Mouse (Mus musculus) frontal cortex, postnatal 14 days (tissue): Measurements from ENCODE around the gene Stub1.

Source experiments
- DNase-seq, 2 experiments: peaks; one replicate each; pipeline ENCODE4 v3.0.0; 2022; ENCODE audit warnings: low spot score in 2 of 2

The Stub1 gene

GRCm38 (mm10) chr17:25837076-25837410, 3.8 kb upstream of the Stub1 start, which contains the start of gene Rhbdl1:
TSS of gene Rhbdl1 (minus strand) at chr17:25837295.
- DNase-seq = peak; percentile 78 to 80

- DNase-seq = peak; percentile 44
These were observed 3.3 kb upstream of the Stub1 start for GRCm38 (mm10) chr17:25836397-25837075.

GRCm38 (mm10) chr17:25835816-25836215, 2.6 kb upstream of the Stub1 start:
- DNase-seq = peak in 1 of 2 experiments; percentile 31

DNA sequence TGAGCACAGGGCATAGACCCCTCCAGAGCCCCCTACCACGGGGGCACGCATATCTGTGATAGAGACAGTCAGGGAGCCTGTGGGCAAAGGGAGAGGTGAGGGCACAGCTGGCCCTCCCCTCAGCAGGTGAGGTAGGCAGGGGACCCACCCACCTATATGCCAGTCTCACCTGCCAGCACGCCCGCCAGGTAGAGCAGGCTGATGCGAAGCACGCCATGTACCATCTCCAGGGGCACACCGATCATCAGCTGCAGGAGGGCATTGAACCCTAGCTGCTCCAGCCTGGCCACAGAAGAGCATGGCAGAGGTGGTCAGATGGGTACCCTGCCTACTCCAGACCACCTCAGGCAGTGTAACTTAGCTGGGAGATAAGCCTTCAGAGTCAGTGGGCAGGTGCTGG, 2.1 kb upstream of the Stub1 start:
- DNase-seq = peak in 1 of 2 experiments; percentile 24

DNA sequence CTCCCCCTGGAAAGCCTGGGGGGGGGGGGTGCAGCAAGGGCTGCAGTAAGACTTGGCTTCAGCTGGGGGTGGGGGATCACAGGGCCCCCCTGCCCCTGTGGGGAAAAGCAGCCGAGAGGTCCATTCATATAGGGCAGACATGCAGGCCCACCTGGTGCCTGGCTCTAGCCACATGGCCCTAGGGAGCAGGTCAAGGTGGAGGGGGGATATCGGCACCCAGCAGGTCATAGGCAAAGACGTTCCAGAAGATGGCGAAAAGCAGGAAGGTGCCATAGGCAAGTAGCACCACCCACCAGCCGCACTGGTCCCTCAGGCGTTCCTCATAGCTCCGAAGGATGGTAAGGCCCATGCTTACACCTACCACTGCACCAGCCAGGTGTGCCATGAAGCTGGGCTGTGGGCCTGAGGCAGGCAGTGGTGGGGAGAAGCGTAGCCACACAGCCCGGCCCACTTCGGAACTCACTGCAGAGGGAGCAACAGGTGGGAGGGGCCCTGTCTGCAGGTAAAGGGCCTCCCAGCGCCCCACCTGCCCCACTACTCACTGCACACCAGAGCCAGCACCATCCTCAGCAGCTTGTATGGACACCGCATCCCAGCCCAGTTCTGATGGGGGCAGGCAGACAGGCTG, 1.5 kb upstream of the Stub1 start:
- peak in 1 of 2 experiments; percentile 29 for DNase-seq

DNA sequence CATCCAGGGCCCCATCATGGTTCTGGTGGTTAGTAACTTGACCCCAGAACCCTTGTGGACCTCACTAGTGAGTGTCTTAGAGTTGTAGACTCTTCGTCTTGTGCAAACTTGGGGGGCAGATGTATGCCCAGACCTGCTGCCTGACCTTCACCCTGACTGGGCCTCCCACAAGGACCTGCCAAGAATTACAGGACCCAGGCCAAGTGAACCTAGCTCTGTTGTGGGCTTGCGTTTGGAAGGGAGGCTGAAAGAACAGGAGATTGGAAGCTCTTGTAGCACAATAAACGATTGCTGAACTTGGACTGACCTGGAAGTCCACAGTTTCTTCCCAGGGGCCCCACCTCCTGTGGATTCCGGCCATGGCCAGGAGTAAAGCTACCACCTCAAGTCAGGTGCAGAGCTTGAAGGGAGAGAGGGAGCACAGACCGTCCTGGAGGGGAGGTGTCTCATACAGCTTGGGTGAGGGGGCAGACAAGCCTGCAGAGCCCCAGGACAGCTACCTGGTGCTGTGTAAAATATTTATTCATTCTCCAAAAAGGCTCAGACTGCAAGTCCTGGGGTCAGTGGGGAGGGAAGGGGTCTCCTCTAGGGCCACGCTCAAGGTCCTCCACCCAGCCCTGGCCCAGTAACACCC, 874 bp upstream of the Stub1 start:
- DNase-seq = peak in 1 of 2 experiments; percentile 25

- peak; percentile 98 to 99 for DNase-seq
These were observed 541 bp downstream of the Stub1 start for GRCm38 (mm10) chr17:25832436-25833290.

DNA sequence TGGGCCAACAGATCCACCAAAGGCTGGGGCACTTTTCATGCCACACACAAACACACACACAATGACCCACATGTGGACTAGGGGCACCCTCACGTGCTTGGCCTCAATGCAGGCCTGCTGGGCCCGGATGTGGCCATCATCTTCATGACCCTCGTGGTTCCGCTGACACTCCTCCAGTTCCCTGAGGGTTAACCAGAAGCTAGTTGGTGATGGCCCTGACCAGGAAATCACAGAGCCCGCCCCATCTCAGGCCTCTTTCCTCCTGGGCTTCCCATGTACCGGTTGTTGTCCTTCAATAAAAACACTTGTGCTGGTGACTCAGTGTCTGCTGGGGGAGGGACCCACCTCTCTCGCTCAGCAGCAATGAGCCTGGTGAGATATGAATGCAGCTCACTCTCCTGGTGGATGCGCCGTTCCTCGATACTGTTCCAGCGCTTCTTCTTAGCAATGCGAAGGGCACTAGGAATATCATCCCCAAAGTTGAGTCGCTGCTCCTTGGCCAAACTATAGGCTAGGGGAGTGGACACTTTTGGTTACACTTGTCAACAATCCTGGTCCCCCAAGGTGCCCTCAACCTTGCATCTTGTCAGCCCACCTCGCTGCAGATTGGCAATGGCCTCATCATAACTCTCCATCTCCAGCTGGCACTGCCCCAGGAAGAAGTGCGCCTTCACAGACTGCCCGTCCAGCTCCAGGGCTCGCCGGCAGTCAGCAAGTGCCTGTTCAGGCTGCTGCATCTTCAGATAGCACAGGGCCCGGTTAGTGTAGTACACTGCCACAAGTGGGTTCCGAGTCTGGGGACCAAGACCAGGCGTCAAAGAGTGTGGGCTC, 1.5 kb downstream of the Stub1 start:
- peak in 1 of 2 experiments; percentile 33 for DNase-seq

- DNase-seq = no peak
These were observed 2.3 kb downstream of the Stub1 start for GRCm38 (mm10) chr17:25830806-25831431.

DNA sequence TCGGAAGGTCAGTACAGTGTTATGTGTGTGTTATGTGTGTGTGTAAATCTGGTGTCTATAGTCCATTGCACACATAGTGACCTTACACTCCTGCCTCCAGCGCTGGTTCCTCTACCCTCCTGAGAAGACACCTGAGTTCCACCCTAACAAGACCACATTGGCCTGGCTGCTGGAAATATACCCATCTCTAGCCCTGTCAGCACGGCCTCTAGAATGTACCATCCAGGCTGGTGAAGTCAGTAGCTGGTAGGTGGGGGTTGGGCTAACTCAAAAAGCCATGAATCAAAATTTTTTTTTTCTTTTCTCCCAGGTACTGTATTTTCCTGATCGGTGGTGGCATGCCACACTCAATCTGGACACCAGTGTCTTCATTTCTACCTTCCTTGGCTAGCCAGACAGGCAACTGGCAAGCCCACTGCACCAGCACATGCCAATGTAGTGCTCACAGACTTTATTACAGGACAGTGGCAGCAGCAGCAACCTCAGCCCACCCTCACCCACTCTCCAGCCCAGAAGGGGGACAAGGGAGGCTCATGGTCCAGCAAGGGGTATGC, 2.9 kb downstream of the Stub1 start:
- no peak for DNase-seq

GRCm38 (mm10) chr17:25829558-25830017, 3.6 kb downstream of the Stub1 start:
- DNase-seq = peak in 1 of 2 experiments; percentile 22

DNA sequence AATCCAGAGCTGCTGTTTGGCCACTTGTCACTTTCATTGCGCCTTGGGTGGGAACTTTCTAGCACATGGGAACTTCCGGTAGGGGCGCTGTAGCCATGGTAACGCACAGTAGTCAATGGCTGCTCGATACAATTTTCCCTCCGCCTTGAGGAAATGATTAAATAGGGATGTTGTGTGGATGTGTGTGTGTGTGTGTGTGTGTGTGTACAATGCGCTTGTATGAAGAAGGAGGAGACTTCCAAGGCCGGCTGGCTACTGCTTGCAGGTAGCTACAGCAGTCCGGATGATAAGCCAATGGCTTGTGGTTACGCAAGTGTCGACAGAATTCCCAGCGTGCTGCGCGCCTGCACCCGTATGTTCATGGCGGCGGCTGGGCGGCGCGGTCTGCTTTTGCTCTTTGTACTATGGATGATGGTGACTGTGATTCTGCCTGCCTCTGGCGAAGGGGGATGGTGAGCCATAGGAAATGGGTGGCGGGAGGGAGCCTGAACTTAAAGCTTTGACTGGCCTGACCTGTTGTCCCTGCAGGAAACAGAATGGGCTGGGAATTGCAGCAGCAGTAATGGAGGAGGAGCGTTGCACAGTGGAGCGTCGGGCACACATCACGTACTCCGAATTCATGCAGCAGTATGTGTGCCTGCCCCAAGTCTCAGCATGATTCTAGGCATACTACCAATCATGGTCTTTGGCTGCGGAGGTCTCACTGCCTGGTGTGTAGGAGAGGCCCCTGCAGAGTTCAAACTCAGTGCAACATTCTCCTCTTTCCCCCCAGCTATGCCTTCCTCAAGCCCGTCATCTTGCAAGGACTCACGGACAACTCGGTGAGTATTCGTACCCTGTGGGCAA, 4.3 kb downstream of the Stub1 start, which contains the start of gene Jmjd8:
Gene Jmjd8 (plus strand): TSS at position 156 of the 846 bp plus-strand sequence.
- DNase-seq = peak; percentile 79 to 80

- DNase-seq = peak in 1 of 2 experiments; percentile 31
These were observed 5.0 kb downstream of the Stub1 start for GRCm38 (mm10) chr17:25828223-25828594.

- no peak for DNase-seq
These were observed 5.5 kb downstream of the Stub1 start for GRCm38 (mm10) chr17:25827546-25828222.

GRCm38 (mm10) chr17:25827011-25827410, 6.2 kb downstream of the Stub1 start:
- DNase-seq = no peak

- no peak for DNase-seq
These were observed 7.1 kb downstream of the Stub1 start for GRCm38 (mm10) chr17:25825984-25826570.

GRCm38 (mm10) chr17:25825311-25825710, 7.9 kb downstream of the Stub1 start:
- no peak for DNase-seq
